ENCODE assay signal across 24 mouse cellular contexts in genomic region chr2:72284689-72285088, GRCm38 (mm10). TPM values are rescaled to one million over a fixed set of nuclear protein-coding genes. Genes with fewer than 3 reads are reported as not detected.
DNase-seq lines count a peak whose midpoint lies in the region; ATAC-seq and TF ChIP-seq lines count a peak whose summit lies in the region.
"Had no signal": no experiment of that assay in that cellular context is flagged by ENCODE, and none has a peak within 500 bp of the region (broad histone marks: within the 10 kb centered on the region; RNA-seq: fewer than 3 reads in every experiment).

No protein-coding gene starts in this region.

- DNase-seq in heart, adult 11 months: peak; percentile 84
- DNase-seq in heart, postnatal 14 days: no peak
- DNase-seq in lung, adult 2 months: no peak
- no peak for DNase-seq in hindbrain, embryonic 10.5 days (ENCODE audit: low spot score)
- DNase-seq: adrenal gland, postnatal 36 days; cerebellum, adult 11 months; cerebellum, adult 9-11 months; kidney, adult 11 months; layer of hippocampus, adult 9-11 months; liver, embryonic 13.5 days; retina, postnatal 1 day; right cerebral cortex, postnatal 25 days; spleen, adult 18-20 months had no signal

- no peak for ATAC-seq in lung, embryonic 16.5 days (ENCODE audit: low read depth)
- ATAC-seq in heart, embryonic 16.5 days (replicated peaks; ENCODE audit: extremely low read depth, insufficient read depth, low FRiP score): no peak
- ATAC-seq in hindbrain, embryonic 12.5 days (ENCODE audit: low FRiP score): no peak
- ATAC-seq: CD4-positive, CD25-positive, alpha-beta regulatory T cell, adult 4 months had no signal

- TF ChIP-seq CTCF in lung, adult 2 months (IDR thresholded peaks at IDR 0.05; ENCODE audit: insufficient read depth, low read length): no peak

- H3K4me3 ChIP-seq in lung, embryonic 16.5 days (ENCODE audit: low read length): no peak overlapping the region
- no peak overlapping the region for H3K4me3 ChIP-seq in lung, adult 2 months (replicated peaks; ENCODE audit: extremely low read depth, low read depth, low read length)
- H3K4me3 ChIP-seq in heart, embryonic 16.5 days (ENCODE audit: low read length): peak overlapping the region; percentile 89
- no peak overlapping the region for H3K4me3 ChIP-seq in hindbrain, embryonic 10.5 days
- no peak overlapping the region for H3K4me3 ChIP-seq in hindbrain, embryonic 12.5 days

- no peak overlapping the region for H3K9ac ChIP-seq in lung, embryonic 16.5 days (ENCODE audit: low read length)
- H3K9ac ChIP-seq in heart, embryonic 16.5 days (ENCODE audit: low read length): peak overlapping the region; percentile 98
- no peak overlapping the region for H3K9ac ChIP-seq in hindbrain, embryonic 12.5 days
- H3K9ac ChIP-seq: midbrain, embryonic 13.5 days had no signal

- TF ChIP-seq POLR2A in lung, adult 2 months (IDR thresholded peaks at IDR 0.05; ENCODE audit: borderline replicate concordance, extremely low read depth, low read depth, low read length): no peak

- peaks cover 30% of the 10 kb centered on the region for H3K4me1 ChIP-seq in lung, embryonic 16.5 days (replicated peaks; ENCODE audit: control insufficient read depth, insufficient read depth, low read length)
- peaks cover 5% of the 10 kb centered on the region for H3K4me1 ChIP-seq in lung, adult 2 months (ENCODE audit: control insufficient read depth, insufficient read depth, low read length)
- H3K4me1 ChIP-seq in heart, embryonic 16.5 days (ENCODE audit: control insufficient read depth, insufficient read depth, low read length): peaks cover 40% of the 10 kb centered on the region
- peaks cover 24% of the 10 kb centered on the region for H3K4me1 ChIP-seq in hindbrain, embryonic 10.5 days (replicated peaks)
- H3K4me1 ChIP-seq in hindbrain, embryonic 12.5 days: 0 out of 2 replicates have a peak, but pooled peaks cover 5% of the 10 kb centered on the region

- no peak overlapping the region for H3K27ac ChIP-seq in lung, embryonic 16.5 days (ENCODE audit: low read length)
- peak overlapping the region; percentile 94 for H3K27ac ChIP-seq in heart, embryonic 16.5 days (ENCODE audit: low read length)
- H3K27ac ChIP-seq in hindbrain, embryonic 10.5 days: no peak overlapping the region
- H3K27ac ChIP-seq in hindbrain, embryonic 12.5 days: no peak overlapping the region
- H3K27ac ChIP-seq: forebrain, embryonic 12.5 days; hindbrain, embryonic 13.5 days; kidney, postnatal 0 days; left cerebral cortex, adult 2 months; liver, embryonic 13.5 days; midbrain, embryonic 13.5 days; neural tube, embryonic 12.5 days had no signal

- H3K9me3 ChIP-seq in lung, embryonic 16.5 days (ENCODE audit: control insufficient read depth, low read length): no peaks in the 10 kb centered on the region
- no peaks in the 10 kb centered on the region for H3K9me3 ChIP-seq in heart, embryonic 16.5 days (replicated peaks; ENCODE audit: control insufficient read depth, low read length)
- no peaks in the 10 kb centered on the region for H3K9me3 ChIP-seq in hindbrain, embryonic 10.5 days
- H3K9me3 ChIP-seq in hindbrain, embryonic 12.5 days (replicated peaks): no peaks in the 10 kb centered on the region
- H3K9me3 ChIP-seq: forebrain, embryonic 12.5 days; hindbrain, embryonic 13.5 days; liver, embryonic 13.5 days; megakaryocyte, embryonic 14.5 days; midbrain, embryonic 13.5 days; neural tube, embryonic 12.5 days had no signal

- WGBS in lung, embryonic 16.5 days: 70% methylated on average over 7 of the region's 7 CpGs
- WGBS in lung, adult 2 months: 48% methylated on average over 7 of the region's 7 CpGs
- WGBS in heart, embryonic 16.5 days: 39% methylated on average over 7 of the region's 7 CpGs
- 78% methylated on average over 7 of the region's 7 CpGs for WGBS in hindbrain, embryonic 10.5 days
- 74% methylated on average over 7 of the region's 7 CpGs for WGBS in hindbrain, embryonic 12.5 days

- H3K27me3 ChIP-seq in lung, embryonic 16.5 days (ENCODE audit: control insufficient read depth, insufficient read depth, low read depth, low read length): no peaks in the 10 kb centered on the region
- no peaks in the 10 kb centered on the region for H3K27me3 ChIP-seq in heart, embryonic 16.5 days (ENCODE audit: control insufficient read depth, insufficient read depth, low read length)
- peaks cover 3% of the 10 kb centered on the region; the same call in 1 of the 2 replicates for H3K27me3 ChIP-seq in hindbrain, embryonic 10.5 days (ENCODE audit: insufficient read depth, poor library complexity, severe bottlenecking)
- no peaks in the 10 kb centered on the region for H3K27me3 ChIP-seq in hindbrain, embryonic 12.5 days
- H3K27me3 ChIP-seq: neural tube, embryonic 12.5 days had no signal

- no peaks in the 10 kb centered on the region for H3K36me3 ChIP-seq in lung, embryonic 16.5 days (ENCODE audit: control insufficient read depth, insufficient read depth, low read length)
- H3K36me3 ChIP-seq in heart, embryonic 16.5 days (ENCODE audit: control insufficient read depth, insufficient read depth): no peaks in the 10 kb centered on the region
- no peaks in the 10 kb centered on the region for H3K36me3 ChIP-seq in hindbrain, embryonic 10.5 days
- no peaks in the 10 kb centered on the region for H3K36me3 ChIP-seq in hindbrain, embryonic 12.5 days
- H3K36me3 ChIP-seq: forebrain, embryonic 12.5 days; hindbrain, embryonic 13.5 days; liver, embryonic 13.5 days; midbrain, embryonic 13.5 days; neural tube, embryonic 12.5 days had no signal

- H3K4me2 ChIP-seq in lung, embryonic 16.5 days (ENCODE audit: low read depth, low read length): peak overlapping the region; percentile 76; the same call in 1 of the 2 replicates
- peak overlapping the region; percentile 59 for H3K4me2 ChIP-seq in heart, embryonic 16.5 days (ENCODE audit: low read depth, low read length)
- no peak overlapping the region for H3K4me2 ChIP-seq in hindbrain, embryonic 12.5 days (replicated peaks)

- intact Hi-C loops in heart, postnatal 14 days (cut with DNase I): loop anchor here (2.0 to 10.0 kb wide), 2 partner anchors 40 to 190 kb away; partner anchors contain the start of gene Cdca7

RNA-seq across cellular contexts. Expression of gene Map3k20, which starts 0.7 kb away (rescaled TPM):
- total RNA-seq in heart, postnatal 14 days (2021): 100 to 1,000 TPM; 220 to 230 TPM
- polyA plus RNA-seq in lung, embryonic 16.5 days (2015; fragmentation: Nextera tagmentation; extraction: Ambion mirVana): 29.8 and 31.6 TPM in 2 replicates
- 20.3 and 35.9 TPM in 2 replicates for polyA plus RNA-seq in lung, adult 2 months (2012; rRNA removed)
- polyA plus RNA-seq in heart, embryonic 16.5 days (2015; fragmentation: Nextera tagmentation; extraction: Ambion mirVana): 46.4 and 49.4 TPM in 2 replicates
- polyA plus RNA-seq in hindbrain, embryonic 10.5 days (2016; fragmentation: Nextera tagmentation; extraction: Ambion mirVana): 7.4 and 9.4 TPM in 2 replicates
- polyA plus RNA-seq in hindbrain, embryonic 12.5 days (2016; fragmentation: Nextera tagmentation; extraction: Ambion mirVana): 9.4 and 11.0 TPM in 2 replicates
